Mouse (Mus musculus) cerebellum, postnatal 10 days (tissue): ENCODE measurements around the gene Usf2.
"Not testable (repeated sequence)": the region's sequence is repeated elsewhere in the genome, so short reads cannot be mapped to it uniquely, and the experiment has no call there.

ENCODE experiments used
- DNase-seq, 2 experiments: peaks; one replicate each; pipeline ENCODE4 v3.0.0; 2021; ENCODE audit warnings: mixed read lengths in 2 of 2

Usf2 gene

DNA sequence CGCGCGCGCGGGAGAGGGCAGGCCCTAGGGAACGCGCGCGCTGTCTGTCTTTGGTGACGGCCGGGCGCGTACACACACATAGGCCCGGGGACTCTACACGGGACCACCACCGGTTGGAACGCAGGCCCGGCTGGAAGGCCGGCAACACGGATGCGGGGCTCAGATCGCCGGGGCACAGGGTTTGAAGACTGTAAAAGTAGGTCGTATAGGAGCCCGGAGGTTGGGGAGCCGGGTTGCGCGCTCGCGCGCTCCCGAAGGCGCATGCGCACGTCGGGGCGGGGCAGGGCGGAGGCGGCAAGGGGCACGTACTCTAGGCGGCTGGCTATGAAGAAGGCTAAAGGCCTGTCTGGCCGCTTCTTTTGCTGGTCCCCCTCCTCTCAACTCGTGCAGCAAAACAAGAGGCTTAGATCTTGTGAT, 772 bp upstream of the Usf2 start:
- peak; percentile 96 for DNase-seq

GRCm38 (mm10) chr7:30956357-30956751, 249 bp downstream of the Usf2 start:
- peak; percentile 69 to 79 for DNase-seq

- DNase-seq, result peak; percentile 95 to 97
These were observed 833 bp downstream of the Usf2 start for GRCm38 (mm10) chr7:30955584-30956356.

DNA sequence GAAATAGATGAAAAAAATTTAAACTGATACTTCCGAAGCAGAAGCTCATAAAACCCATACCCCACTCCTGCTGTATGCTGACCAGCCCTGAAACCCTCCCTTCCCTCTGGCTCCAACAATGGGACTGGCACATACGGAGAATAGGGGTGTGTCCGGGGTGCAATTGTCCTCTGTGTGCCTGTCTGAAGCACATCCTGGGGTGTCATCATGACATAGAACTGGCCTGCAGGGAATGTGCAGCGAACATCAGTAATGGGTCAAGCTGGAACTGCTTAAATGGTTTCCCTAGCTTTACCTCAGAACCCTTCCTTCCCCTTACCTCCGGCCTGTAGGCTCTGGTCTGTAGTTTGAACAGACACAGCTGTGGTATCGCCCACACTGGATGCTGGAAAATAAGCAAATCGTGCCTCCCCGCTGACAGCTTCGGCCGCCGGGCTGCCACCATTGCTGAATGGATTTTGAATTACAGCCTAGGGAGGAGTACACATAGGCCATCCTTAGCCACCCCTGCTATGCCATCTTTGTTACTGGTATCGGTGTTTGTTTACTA, 1.6 kb downstream of the Usf2 start:
- DNase-seq, result no peak

- no peak for DNase-seq
These were observed 2.6 kb downstream of the Usf2 start for GRCm38 (mm10) chr7:30954036-30954435.

- no peak for DNase-seq
These were observed 3.1 kb downstream of the Usf2 start for GRCm38 (mm10) chr7:30953459-30953858.

- no peak for DNase-seq
These were observed 4.0 kb downstream of the Usf2 start for GRCm38 (mm10) chr7:30952441-30953265.

DNA sequence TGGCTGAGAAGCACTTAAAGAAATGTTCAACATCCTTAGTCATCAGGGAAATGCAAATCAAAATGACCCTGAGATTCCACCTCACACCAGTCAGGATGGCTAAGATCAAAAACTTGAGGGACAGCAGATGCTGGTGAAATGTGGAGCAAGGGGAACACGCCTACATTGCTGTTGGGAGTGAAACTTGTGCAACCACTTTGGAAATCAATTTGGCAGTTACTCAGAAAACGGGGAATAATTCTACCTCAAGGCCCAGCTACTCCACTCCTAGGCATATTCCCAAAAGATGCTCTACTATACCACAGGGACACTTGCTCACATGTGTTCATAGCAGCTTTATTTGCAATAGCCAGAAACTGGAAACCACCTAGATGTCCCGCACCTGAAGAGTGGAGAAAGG, 6.7 kb downstream of the Usf2 start:
- not testable (repeated sequence) for DNase-seq

GRCm38 (mm10) chr7:30945876-30946275, 10.7 kb downstream of the Usf2 start:
- DNase-seq, result no peak

GRCm38 (mm10) chr7:30945466-30945865, 11.1 kb downstream of the Usf2 start:
- DNase-seq, result peak; percentile 69 to 75

DNA sequence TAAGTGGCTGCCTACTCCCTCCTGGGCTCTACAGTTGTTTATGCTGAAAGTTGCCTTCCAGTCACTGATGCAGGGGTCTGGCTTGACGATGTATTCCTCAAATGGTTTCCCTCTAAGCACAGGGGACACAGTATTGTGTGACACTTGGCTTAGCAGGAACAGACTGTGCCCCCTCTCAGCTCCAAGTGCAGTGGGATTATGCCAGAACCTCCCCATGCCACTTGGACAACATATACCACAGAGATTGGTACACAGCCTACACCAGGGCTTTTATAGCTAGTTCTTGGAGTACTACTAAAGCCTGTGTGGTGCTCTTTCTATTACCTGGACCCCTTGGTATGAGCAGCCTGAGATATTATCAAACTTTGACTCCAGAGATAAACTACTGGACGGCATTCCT, 11.9 kb downstream of the Usf2 start:
- peak; percentile 63 to 68 for DNase-seq

DNA sequence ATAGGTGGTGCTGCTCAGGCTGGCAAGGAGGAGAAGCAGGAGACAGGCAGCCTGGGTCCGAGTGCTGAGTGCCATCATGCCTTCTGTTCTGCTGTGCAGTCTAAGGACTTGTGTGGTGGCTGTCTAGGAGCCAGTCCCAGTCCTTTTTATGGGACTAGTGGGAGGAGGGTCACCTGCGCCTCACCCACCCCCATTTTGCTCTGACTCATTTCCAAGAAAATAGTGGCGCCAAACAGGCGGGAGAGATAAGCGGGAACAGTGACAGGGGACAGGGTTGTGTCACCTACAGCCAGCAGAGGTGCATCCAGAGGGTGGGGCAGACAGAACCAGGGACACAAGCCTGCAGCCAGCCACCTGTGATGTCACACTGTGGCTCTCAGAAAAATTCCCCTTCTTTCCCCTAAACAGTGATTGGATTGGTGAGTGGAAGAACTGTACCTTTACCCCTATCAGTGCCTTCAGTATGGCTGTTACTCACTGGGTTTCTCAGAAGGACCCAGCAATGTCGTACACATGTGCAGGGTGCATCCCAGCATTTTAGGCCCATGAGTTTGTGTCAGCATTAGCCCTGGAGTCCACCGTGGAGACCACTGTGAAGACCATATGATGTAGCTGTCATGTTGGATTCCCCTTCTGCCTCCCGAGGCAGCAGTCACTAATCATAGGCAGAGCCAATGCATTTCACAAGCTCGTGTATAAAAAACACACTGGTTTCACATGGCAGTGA, 12.5 kb downstream of the Usf2 start, which contains the start of gene Hamp:
Gene Hamp, minus strand, starts transcription at position 124 of the 727 bp plus-strand sequence.
- DNase-seq, result no peak

DNA sequence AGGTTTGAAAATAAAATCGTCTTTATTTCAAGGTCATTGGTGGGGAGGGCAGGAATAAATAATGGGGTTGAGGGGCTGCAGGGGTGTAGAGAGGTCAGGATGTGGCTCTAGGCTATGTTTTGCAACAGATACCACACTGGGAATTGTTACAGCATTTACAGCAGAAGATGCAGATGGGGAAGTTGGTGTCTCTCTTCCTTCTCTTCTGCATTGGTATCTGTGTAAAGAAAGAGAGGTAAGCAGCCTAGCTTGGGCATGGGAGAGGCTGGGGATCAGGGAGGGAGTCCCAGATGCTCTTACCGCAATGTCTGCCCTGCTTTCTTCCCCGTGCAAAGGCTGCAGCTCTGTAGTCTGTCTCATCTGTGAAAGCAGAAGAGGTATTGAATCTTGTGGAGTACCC, 14.2 kb downstream of the Usf2 start:
- DNase-seq, result not testable (repeated sequence)

DNA sequence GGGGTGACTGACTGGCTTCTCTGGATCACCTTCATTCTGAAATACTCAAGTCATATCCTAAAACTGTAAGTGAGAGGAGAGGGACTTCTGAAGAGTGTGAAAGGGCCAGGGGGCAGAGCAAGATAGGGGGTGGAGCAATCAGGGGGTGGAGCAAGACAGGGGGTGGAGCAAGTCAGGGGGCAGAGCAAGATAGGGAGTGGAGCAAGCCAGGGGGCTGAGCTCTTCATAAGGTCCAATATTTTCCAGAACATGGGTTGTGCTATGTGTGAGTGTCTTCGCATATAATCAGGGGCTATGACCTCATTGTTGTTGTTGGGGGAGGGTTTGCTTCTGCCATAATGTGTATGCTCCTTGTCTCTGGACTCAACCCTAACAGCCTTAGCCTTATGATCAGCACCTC, 16.5 kb downstream of the Usf2 start:
- DNase-seq, result not testable (repeated sequence)

DNA sequence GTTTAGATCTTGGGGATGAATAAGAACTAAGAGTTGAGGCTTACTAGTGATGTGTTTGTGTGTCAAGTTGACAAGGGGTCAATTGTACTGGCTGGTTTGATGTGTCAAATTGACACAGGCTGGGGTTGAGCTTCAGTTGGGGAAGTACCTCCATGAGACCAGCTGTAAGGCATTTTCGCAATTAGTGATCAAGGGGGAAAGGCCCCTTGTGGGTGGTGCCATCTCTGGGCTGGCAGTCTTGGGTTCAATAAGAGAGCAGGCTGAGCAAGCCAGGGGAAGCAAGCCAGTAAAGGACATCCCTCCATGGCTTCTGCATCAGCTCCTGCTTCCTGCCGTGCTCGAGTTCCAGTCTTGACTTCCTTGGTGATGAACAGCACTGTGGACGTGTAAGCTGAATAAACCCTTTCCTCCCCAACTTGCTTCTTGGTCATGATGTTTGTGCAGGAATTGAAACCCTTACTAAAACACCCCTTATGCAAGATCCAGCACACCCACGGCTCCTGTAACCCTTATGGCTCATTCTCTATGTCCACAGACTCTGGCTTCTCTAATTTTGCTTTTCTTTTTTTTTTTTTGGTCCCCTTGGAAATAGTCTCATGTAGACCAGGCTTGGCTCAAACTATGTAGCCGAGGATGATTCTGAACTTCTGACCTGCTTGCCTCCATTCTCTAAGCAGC, 21.0 kb downstream of the Usf2 start:
- DNase-seq, result not testable (repeated sequence)

- not testable (repeated sequence) for DNase-seq
These were observed 32.0 kb downstream of the Usf2 start, which contains the start of gene Hamp2 for GRCm38 (mm10) chr7:30924581-30924980. Gene Hamp2, minus strand, starts transcription at chr7:30924681.

DNA sequence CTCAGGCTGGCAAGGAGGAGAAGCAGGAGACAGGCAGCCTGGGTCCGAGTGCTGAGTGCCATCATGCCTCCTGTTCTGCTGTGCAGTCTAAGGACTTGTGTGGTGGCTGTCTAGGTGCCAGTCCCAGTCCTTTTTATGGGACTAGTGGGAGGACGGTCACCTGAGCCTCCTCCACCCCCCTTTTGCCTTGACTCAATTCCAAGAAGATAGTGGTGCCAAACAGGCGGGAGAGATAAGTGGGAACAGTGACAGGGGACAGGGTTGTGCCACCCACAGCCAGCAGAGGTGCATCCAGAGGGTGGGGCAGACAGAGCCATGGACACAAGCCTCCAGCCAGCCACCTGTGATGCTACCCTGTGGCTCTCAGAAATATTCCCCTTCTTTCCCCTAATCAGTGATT, 32.5 kb downstream of the Usf2 start:
- no peak for DNase-seq

DNA sequence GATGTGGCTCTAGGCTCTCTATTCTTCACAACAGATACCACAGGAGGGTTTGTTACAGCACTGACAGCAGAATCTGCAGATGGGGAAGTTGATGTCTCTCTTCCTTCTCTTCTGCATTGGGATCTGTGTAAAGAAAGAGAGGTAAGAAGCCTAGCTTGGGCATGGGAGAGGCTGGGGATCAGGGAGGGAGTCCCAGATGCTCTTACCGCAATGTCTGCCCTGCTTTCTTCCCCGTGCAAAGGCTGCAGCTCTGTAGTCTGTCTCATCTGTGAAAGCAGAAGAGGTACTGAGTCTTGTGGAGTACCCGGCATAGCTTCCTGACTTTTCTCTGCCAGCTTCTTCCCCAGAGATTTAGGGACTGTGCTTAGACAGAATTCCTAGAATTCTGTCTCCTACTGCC, 34.1 kb downstream of the Usf2 start:
- not testable (repeated sequence) for DNase-seq

DNA sequence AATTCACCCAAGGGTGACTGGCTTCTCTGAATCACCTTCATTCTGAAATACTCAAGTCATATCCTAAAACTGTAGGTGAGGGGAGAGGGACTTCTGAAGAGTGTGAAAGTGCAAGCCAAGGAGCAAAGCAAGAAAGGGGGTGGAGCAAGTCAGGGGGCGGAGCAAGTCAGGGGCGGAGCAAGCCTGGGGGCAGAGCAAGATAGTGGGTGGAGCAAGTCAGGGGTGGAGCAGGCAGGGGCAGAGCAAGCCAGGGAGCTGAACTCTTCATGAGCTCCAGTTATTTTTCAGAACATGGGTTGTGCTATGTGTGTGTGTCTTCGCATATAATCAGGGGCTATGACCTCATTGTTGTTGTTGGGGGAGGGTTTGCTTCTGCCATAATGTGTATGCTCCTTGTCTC, 36.4 kb downstream of the Usf2 start:
- DNase-seq, result no peak

DNA sequence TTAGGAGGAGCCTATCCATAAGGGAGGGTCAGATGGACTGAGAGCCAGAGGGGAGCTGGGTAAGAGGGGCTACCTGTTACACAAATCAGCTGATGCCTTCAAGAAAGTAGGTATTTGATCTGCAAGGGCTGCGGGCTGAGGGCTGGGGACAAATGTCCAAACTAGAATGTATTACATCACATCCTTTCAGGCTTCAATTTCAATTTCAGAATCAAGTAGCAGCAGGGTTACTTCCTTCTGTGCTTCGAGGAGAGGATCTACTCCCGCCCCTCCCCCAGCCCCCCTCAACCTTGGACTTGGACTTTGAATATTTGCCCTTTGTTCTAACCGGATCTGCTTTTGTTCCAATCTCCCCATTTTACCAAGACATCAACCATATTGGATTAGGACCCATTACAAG, 39.4 kb downstream of the Usf2 start:
- no peak for DNase-seq

DNA sequence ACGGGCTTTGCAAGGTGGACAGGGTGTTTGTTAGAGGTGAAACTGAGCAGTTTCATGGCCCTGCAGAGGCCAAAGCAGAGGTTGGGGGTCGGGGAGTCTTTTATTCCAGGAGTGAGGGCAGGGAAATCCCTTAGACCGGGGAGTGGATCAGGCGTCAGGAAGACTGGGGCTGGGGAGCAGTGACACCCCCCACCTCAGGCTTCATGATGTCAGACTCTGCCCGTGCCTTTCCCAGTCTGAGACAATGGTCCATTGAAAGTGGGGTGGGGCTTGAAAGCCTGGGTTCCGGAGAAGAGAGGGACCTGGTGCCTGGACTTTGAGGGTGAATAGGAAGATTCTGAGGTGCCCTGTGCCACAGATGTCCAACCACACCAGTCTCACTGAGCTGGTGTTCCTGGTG, 39.9 kb downstream of the Usf2 start:
- DNase-seq, result no peak

- DNase-seq, result no peak
These were observed 41.9 kb downstream of the Usf2 start, which contains the start of gene Mag for GRCm38 (mm10) chr7:30914732-30915131. Gene Mag, minus strand, starts transcription at chr7:30914873.
